Mouse (Mus musculus) CH12.LX (cell line): Measurements from ENCODE around the gene Rab44. TPM values are rescaled to one million over a fixed set of nuclear protein-coding genes. Genes with fewer than 3 reads are reported as not detected.

Source experiments
- DNase-seq: peaks from one replicate; pipeline ENCODE4 v3.0.0-alpha.2; 2013; ENCODE audit errors: extremely low read depth
- H3K27ac ChIP-seq: 2 replicates; pipeline ENCODE4 v1.5.1; 2012; ENCODE audit warnings: low read depth, mild to moderate bottlenecking, control low read depth, moderate library complexity; ENCODE audit not compliant: insufficient read depth
- H3K27me3 ChIP-seq: replicated peaks from 2 replicates; pipeline ENCODE3; 2012; ENCODE audit warnings: inconsistent platforms
- H3K36me3 ChIP-seq, 2 experiments: replicated peaks in 1 of 2; 2 replicates each; pipeline versions ENCODE3 to v1.6.1; 2012; ENCODE audit warnings: inconsistent platforms in 1 of 2, low read length in 1 of 2, mild to moderate bottlenecking in 1 of 2, mixed read lengths in 1 of 2, moderate library complexity in 1 of 2; ENCODE audit not compliant: control insufficient read depth in 1 of 2, insufficient read depth in 1 of 2
- H3K4me1 ChIP-seq, 2 experiments: 2 replicates each; pipeline ENCODE4 v1.6.1; 2012; ENCODE audit warnings: inconsistent platforms in 1 of 2, moderate library complexity in 1 of 2; ENCODE audit not compliant: insufficient read depth in 2 of 2, control insufficient read depth in 1 of 2
- H3K4me2 ChIP-seq: 2 replicates; pipeline ENCODE4 v1.6.1; 2012; ENCODE audit warnings: low read depth, mild to moderate bottlenecking, control low read depth; ENCODE audit not compliant: poor library complexity, insufficient read depth, severe bottlenecking
- H3K4me3 ChIP-seq, 3 experiments: fragments of 150-350 bp in 1 of 3; sonication (generic) in 1 of 3; replicated peaks in 1 of 3; 2 replicates each; pipeline versions ENCODE3 to v1.5.1; 2011 to 2012; ENCODE audit warnings: low read depth in 2 of 3, low read length in 2 of 3, mild to moderate bottlenecking in 2 of 3, moderate library complexity in 2 of 3, control low read depth in 1 of 3, improper control_type of control experiment in 1 of 3, inconsistent platforms in 1 of 3, mixed read lengths in 1 of 3; ENCODE audit not compliant: poor library complexity in 1 of 3
- H3K79me2 ChIP-seq: replicated peaks from 2 replicates; pipeline ENCODE4 v1.6.1; 2012; ENCODE audit warnings: mild to moderate bottlenecking, moderate library complexity; ENCODE audit not compliant: control insufficient read depth, poor library complexity, insufficient read depth, severe bottlenecking; ENCODE audit errors: extremely low read depth
- H3K9ac ChIP-seq: 2 replicates; pipeline ENCODE4 v1.6.1; 2012; ENCODE audit warnings: low read depth, mild to moderate bottlenecking, control low read depth, moderate library complexity; ENCODE audit not compliant: insufficient read depth
- H3K9me3 ChIP-seq: replicated peaks from 2 replicates; pipeline ENCODE3; 2012; ENCODE audit warnings: low read length, inconsistent platforms, mixed read lengths
- BHLHE40 ChIP-seq: IDR thresholded peaks from 2 replicates; pipeline ENCODE4 v1.6.1; 2011; ENCODE audit warnings: mild to moderate bottlenecking, low read depth, low read length, improper control_type of control experiment
- CHD2 ChIP-seq: IDR thresholded peaks from 2 replicates; pipeline ENCODE4 v1.6.1; 2011; ENCODE audit warnings: low read length, improper control_type of control experiment
- E2F4 ChIP-seq: IDR thresholded peaks from 2 replicates; pipeline ENCODE4 v1.6.1; 2011; ENCODE audit warnings: low read depth, low read length, improper control_type of control experiment; ENCODE audit not compliant: insufficient replicate concordance
- ELF1 ChIP-seq: IDR thresholded peaks from 2 replicates; pipeline ENCODE4 v1.6.1; 2014; ENCODE audit warnings: low read depth, mild to moderate bottlenecking, inconsistent platforms, low read length, improper control_type of control experiment
- EP300 ChIP-seq: IDR thresholded peaks from 2 replicates; pipeline ENCODE4 v1.6.1; 2011; ENCODE audit warnings: low read length, improper control_type of control experiment
- ETS1 ChIP-seq: conservative IDR thresholded peaks from 2 replicates; pipeline ENCODE4 v1.6.1; 2012; ENCODE audit warnings: low read depth, mild to moderate bottlenecking, inconsistent platforms, low read length, improper control_type of control experiment, moderate library complexity
- GABPA ChIP-seq: IDR thresholded peaks from 2 replicates; pipeline ENCODE4 v1.6.1; 2012; ENCODE audit warnings: low read depth, low read length, improper control_type of control experiment, inconsistent platforms; ENCODE audit not compliant: insufficient replicate concordance
- IRF4 ChIP-seq: IDR thresholded peaks from 2 replicates; pipeline ENCODE4 v1.6.1; 2014; ENCODE audit warnings: low read depth, mild to moderate bottlenecking, inconsistent platforms, low read length, improper control_type of control experiment
- JUN ChIP-seq: IDR thresholded peaks from 2 replicates; pipeline ENCODE4 v1.6.1; 2011; ENCODE audit warnings: low read depth, mild to moderate bottlenecking, low read length, improper control_type of control experiment, moderate library complexity; ENCODE audit not compliant: insufficient read depth
- JUND ChIP-seq: conservative IDR thresholded peaks from 2 replicates; pipeline ENCODE4 v1.6.1; 2011; ENCODE audit warnings: low read depth, low read length, improper control_type of control experiment
- KAT2A ChIP-seq: IDR thresholded peaks from 2 replicates; pipeline ENCODE4 v1.6.1; 2012; ENCODE audit warnings: low read length, improper control_type of control experiment, inconsistent platforms; ENCODE audit not compliant: insufficient replicate concordance
- MAFK ChIP-seq: IDR thresholded peaks from 2 replicates; pipeline ENCODE4 v1.6.1; 2011; ENCODE audit warnings: low read length, improper control_type of control experiment; ENCODE audit not compliant: insufficient replicate concordance
- MAX ChIP-seq: IDR thresholded peaks from 2 replicates; pipeline ENCODE4 v1.6.1; 2011; ENCODE audit warnings: low read length, improper control_type of control experiment
- MAZ ChIP-seq: IDR thresholded peaks from 2 replicates; pipeline ENCODE4 v1.6.1; 2012; ENCODE audit warnings: low read depth, mild to moderate bottlenecking, inconsistent platforms, low read length, improper control_type of control experiment, moderate library complexity
- MEF2A ChIP-seq: IDR thresholded peaks from 2 replicates; pipeline ENCODE4 v1.6.1; 2014; ENCODE audit warnings: low read depth, mild to moderate bottlenecking, inconsistent platforms, low read length, improper control_type of control experiment, borderline replicate concordance
- MXI1 ChIP-seq: IDR thresholded peaks from 2 replicates; pipeline ENCODE4 v1.6.1; 2011; ENCODE audit warnings: mild to moderate bottlenecking, low read depth, low read length, improper control_type of control experiment
- MYC ChIP-seq: IDR thresholded peaks from 2 replicates; pipeline ENCODE4 v1.6.1; 2011; ENCODE audit warnings: low read depth, mild to moderate bottlenecking, improper control_type of control experiment, low read length
- NELFE ChIP-seq: IDR thresholded peaks from 2 replicates; pipeline ENCODE4 v1.6.1; 2011; ENCODE audit warnings: low read depth, low read length, improper control_type of control experiment
- NRF1 ChIP-seq: IDR thresholded peaks from 2 replicates; pipeline ENCODE4 v1.6.1; 2014; ENCODE audit warnings: low read depth, mild to moderate bottlenecking, inconsistent platforms, low read length, improper control_type of control experiment, moderate library complexity
- PAX5 ChIP-seq: IDR thresholded peaks from 2 replicates; pipeline ENCODE4 v1.6.1; 2012; ENCODE audit warnings: low read length, inconsistent platforms, mixed read lengths
- POLR2A ChIP-seq: IDR thresholded peaks from 2 replicates; pipeline ENCODE4 v1.6.1; 2011; ENCODE audit warnings: low read depth, mild to moderate bottlenecking, improper control_type of control experiment, low read length
- POLR2AphosphoS2 ChIP-seq: IDR thresholded peaks from 2 replicates; pipeline ENCODE4 v1.6.1; 2011; ENCODE audit warnings: low read depth, low read length, improper control_type of control experiment
- RAD21 ChIP-seq: IDR thresholded peaks from 2 replicates; pipeline ENCODE4 v1.6.1; 2011; ENCODE audit warnings: low read depth, mild to moderate bottlenecking, low read length, improper control_type of control experiment, moderate library complexity
- RCOR1 ChIP-seq: conservative IDR thresholded peaks from 2 replicates; pipeline ENCODE4 v1.6.1; 2012; ENCODE audit warnings: low read depth, mild to moderate bottlenecking, inconsistent platforms, low read length, improper control_type of control experiment
- SIN3A ChIP-seq: IDR thresholded peaks from 2 replicates; pipeline ENCODE4 v1.6.1; 2012; ENCODE audit warnings: low read length, improper control_type of control experiment, inconsistent platforms
- SMC3 ChIP-seq: IDR thresholded peaks from 2 replicates; pipeline ENCODE4 v1.6.1; 2011; ENCODE audit warnings: low read depth, low read length, improper control_type of control experiment
- TBP ChIP-seq: conservative IDR thresholded peaks from 2 replicates; pipeline ENCODE4 v1.6.1; 2011; ENCODE audit warnings: low read depth, low read length, improper control_type of control experiment
- TCF12 ChIP-seq: IDR thresholded peaks from 2 replicates; pipeline ENCODE4 v1.6.1; 2014; ENCODE audit warnings: low read depth, mild to moderate bottlenecking, inconsistent platforms, low read length, improper control_type of control experiment
- UBTF ChIP-seq: IDR thresholded peaks from 2 replicates; pipeline ENCODE4 v1.6.1; 2012; ENCODE audit warnings: low read depth, mild to moderate bottlenecking, inconsistent platforms, low read length, improper control_type of control experiment, moderate library complexity
- USF1 ChIP-seq: IDR thresholded peaks from 2 replicates; pipeline ENCODE4 v1.6.1; 2014; ENCODE audit warnings: low read depth, mild to moderate bottlenecking, inconsistent platforms, low read length, improper control_type of control experiment
- USF2 ChIP-seq: conservative IDR thresholded peaks from 2 replicates; pipeline ENCODE4 v1.6.1; 2011; ENCODE audit warnings: low read depth, low read length, improper control_type of control experiment
- ZC3H11A ChIP-seq: IDR thresholded peaks from 2 replicates; pipeline ENCODE4 v1.6.1; 2012; ENCODE audit warnings: low read depth, mild to moderate bottlenecking, inconsistent platforms, low read length, improper control_type of control experiment
- ZKSCAN1 ChIP-seq: IDR thresholded peaks from 2 replicates; pipeline ENCODE4 v1.6.1; 2012; ENCODE audit warnings: low read depth, inconsistent platforms, low read length, improper control_type of control experiment, borderline replicate concordance
- ZMIZ1 ChIP-seq: IDR thresholded peaks from 2 replicates; pipeline ENCODE4 v1.6.1; 2012; ENCODE audit warnings: low read depth, mild to moderate bottlenecking, inconsistent platforms, low read length, improper control_type of control experiment
- ZNF384 ChIP-seq: IDR thresholded peaks from 2 replicates; pipeline ENCODE4 v1.6.1; 2012; ENCODE audit warnings: low read depth, low read length, improper control_type of control experiment, inconsistent platforms
- dilution Hi-C: fragments of 300-500 bp; cut with MboI; formaldehyde crosslinking; loops from 2 replicates; pipeline ENCODE4 v1.14.3; 2020; ENCODE audit warnings: low sequenced_read_pairs; ENCODE audit not compliant: extremely low pct_unique_long_range_greater_than_20kb, extremely low pct_ligation_motif_present
- in situ Hi-C: fragments of 300-500 bp; cut with MboI; formaldehyde crosslinking; loops from 3 replicates; pipeline ENCODE4 v1.14.3; 2019; ENCODE audit warnings: low sequenced_read_pairs, low pct_ligation_motif_present, low pct_unique_long_range_greater_than_20kb, mixed read lengths
- polyA plus RNA-seq: library from polyadenylated mRNA; unstranded; fragments of >175 nt; gene quantifications from 2 replicates; pipeline ENCODE4 v1.2.1, GENCODE M21; 2012; ENCODE audit warnings: low read depth; ENCODE audit not compliant: insufficient read length
- total RNA-seq, 2 experiments: library from RNA; depleted of rRNA; stranded (reverse); fragments of 300-350 nt in 1 of 2; fragments of >200 nt in 1 of 2; gene quantifications; 2 replicates each; pipeline ENCODE4 v1.2.3; 2012 to 2014

Rab44 gene
- total and polyA plus RNA-seq, 3 experiments, result 0.30 to 0.34 TPM; not detected in 1

DNA sequence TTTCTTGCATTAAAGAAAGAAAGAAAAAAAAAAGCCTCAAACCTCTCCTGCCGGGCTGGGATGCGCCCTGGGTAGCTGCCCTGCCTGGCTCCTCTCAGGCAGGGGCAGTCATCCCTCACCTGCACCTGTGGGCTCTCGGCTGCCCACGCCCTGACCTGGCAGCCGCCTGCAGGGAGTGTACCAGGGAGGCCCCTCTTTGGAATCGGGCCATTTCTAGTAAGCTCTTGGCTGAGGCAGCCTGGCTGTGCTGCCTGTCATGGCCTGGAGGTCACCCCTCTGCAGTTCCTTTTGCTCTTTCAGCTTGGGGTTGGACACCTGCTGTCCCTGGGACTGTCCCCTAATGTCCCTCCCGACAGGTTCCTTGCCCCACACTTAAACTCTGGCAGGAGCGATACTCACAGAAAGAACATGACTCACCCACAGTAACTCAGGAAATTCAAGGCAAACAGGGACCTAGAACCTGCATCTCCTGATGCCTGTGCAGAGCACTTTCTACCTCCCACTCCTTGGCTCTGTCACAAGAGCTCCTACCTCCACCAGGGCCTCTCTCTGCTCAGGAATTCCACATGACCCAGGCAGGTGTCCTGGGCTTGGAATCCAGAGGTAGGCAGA is 52.1 kb downstream of the Rab44 start (continued):
- TF ChIP-seq ELF1, result no peak
- TF ChIP-seq MXI1, result no peak
- TF ChIP-seq MEF2A, result peak; percentile 49; the same call in 1 of the 2 replicates
- peak; percentile 30 for TF ChIP-seq BHLHE40
- TF ChIP-seq, all 38 proteins: peak for 7

- peaks cover under 1% of the 10 kb centered on the region for H3K9me3 ChIP-seq
- dilution Hi-C loops, result no loop called here
- DNase-seq, result peak; percentile 87
- H3K27me3 ChIP-seq, result no peaks in the 10 kb centered on the region
- H3K27ac ChIP-seq, result peak overlapping the region; percentile 88
- H3K36me3 ChIP-seq, result no peaks in the 10 kb centered on the region
- in situ Hi-C loops, result loop anchor here (5.0 kb wide), 1 partner anchor 70 kb away; no protein-coding TSS in a partner anchor
- H3K4me1 ChIP-seq, result peaks cover 55 to 100% of the 10 kb centered on the region in 2 experiments
- H3K79me2 ChIP-seq, result no peaks in the 10 kb centered on the region
- H3K9ac ChIP-seq, result peak overlapping the region; percentile 24; the same call in 1 of the 2 replicates
- peak overlapping the region in 2 of 3 experiments; percentile 3 to 21 for H3K4me3 ChIP-seq
- H3K4me2 ChIP-seq, result peak overlapping the region; percentile 42
- no peak for TF ChIP-seq MAFK
- no peak; the same call in 1 of the 2 replicates for TF ChIP-seq NELFE
- peak; percentile 48; the same call in 1 of the 2 replicates for TF ChIP-seq IRF4
- no peak for TF ChIP-seq JUND
- TF ChIP-seq MAX, result 0 out of 2 replicates have a peak, but pooled peaks have one; percentile 34
- TF ChIP-seq TCF12, result peak; percentile 87
- no peak; the same call in 1 of the 2 replicates for TF ChIP-seq SIN3A
- TF ChIP-seq MAZ, result no peak
- no peak for TF ChIP-seq PAX5
- TF ChIP-seq USF1, result no peak
- TF ChIP-seq ETS1, result peak; percentile 67
- peak; percentile 17; the same call in 1 of the 2 replicates for TF ChIP-seq MXI1
- 0 out of 2 replicates have a peak, but pooled peaks have one; percentile 46 for TF ChIP-seq KAT2A
- TF ChIP-seq ZC3H11A, result no peak
- no peak for TF ChIP-seq ZKSCAN1
- peak; percentile 45 for TF ChIP-seq EP300
- TF ChIP-seq SMC3, result 0 out of 2 replicates have a peak, but pooled peaks have one; percentile 1
- no peak for TF ChIP-seq NRF1
- TF ChIP-seq ELF1, result peak; percentile 73
- no peak for TF ChIP-seq MYC
- TF ChIP-seq RAD21, result no peak
- no peak for TF ChIP-seq USF2
- peak; percentile 64 for TF ChIP-seq POLR2A
- TF ChIP-seq E2F4, result no peak
- peak; percentile 82 for TF ChIP-seq CHD2
- TF ChIP-seq JUN, result no peak
- no peak for TF ChIP-seq GABPA
- TF ChIP-seq ZMIZ1, result no peak
- TF ChIP-seq BHLHE40, result peak; percentile 56
- TF ChIP-seq UBTF, result no peak
- TF ChIP-seq MEF2A, result no peak
- peak; percentile 68; the same call in 1 of the 2 replicates for TF ChIP-seq TBP
- no peak for TF ChIP-seq ZNF384
- TF ChIP-seq POLR2AphosphoS2, result no peak
- 0 out of 2 replicates have a peak, but pooled peaks have one; percentile 41 for TF ChIP-seq RCOR1
Observed at GRCm38 (mm10) chr17:29167371-29167770, 53.4 kb downstream of the Rab44 start.
